Mouse (Mus musculus): Measurements from ENCODE around the gene Fstl3. TPM values are rescaled to one million over a fixed set of nuclear protein-coding genes. Genes with fewer than 3 reads are reported as not detected.

Gene Fstl3
- polyA plus RNA-seq, 1 experiment from 2014 or later = 1.3 TPM

- H3K4me2 ChIP-seq = no peak overlapping the region
- WGBS = 79% methylated on average over 6 of the region's 6 CpGs
- no peak for ATAC-seq (ENCODE audit: low FRiP score)
- H3K27me3 ChIP-seq = no peaks in the 10 kb centered on the region
- H3K4me1 ChIP-seq (replicated peaks) = peaks cover 13% of the 10 kb centered on the region
- peaks cover 36% of the 10 kb centered on the region for H3K36me3 ChIP-seq
- peak overlapping the region; percentile 35; the same call in 1 of the 2 replicates for H3K27ac ChIP-seq
- no peaks in the 10 kb centered on the region for H3K9me3 ChIP-seq
- H3K4me3 ChIP-seq = no peak overlapping the region
- peak overlapping the region; percentile 51; the same call in 1 of the 2 replicates for H3K9ac ChIP-seq
Measured at GRCm38 (mm10) chr10:79823011-79823410, 45.9 kb downstream of the Fstl3 start.

DNA sequence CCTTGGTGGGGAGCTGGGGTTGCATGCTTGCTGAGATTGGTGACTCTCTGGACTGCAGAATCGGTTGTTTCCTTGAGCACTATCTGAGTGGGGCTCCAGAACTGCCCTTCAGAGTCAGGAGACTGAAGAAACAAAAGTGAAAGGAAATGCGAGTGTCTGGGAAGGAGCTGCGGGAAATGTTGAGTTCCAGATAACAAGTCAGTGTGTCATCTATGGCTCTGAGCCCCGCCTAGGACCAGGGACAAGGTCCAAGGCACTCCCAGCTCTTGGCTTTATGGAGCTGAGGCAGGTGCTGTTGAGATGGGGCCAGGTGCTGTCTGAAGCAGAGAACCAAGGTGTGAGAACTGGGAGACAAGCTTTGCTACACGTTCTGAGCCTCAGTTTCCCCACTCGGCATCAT lies 47.3 kb downstream of the Fstl3 start:
- H3K27me3 ChIP-seq = no peaks in the 10 kb centered on the region
- 70% methylated on average over 6 of the region's 6 CpGs for WGBS
- H3K36me3 ChIP-seq = peaks cover 22% of the 10 kb centered on the region
- ATAC-seq (ENCODE audit: low FRiP score) = no peak
- no peak overlapping the region for H3K4me3 ChIP-seq
- peak overlapping the region; percentile 19; the same call in 1 of the 2 replicates for H3K9ac ChIP-seq
- H3K9me3 ChIP-seq = no peaks in the 10 kb centered on the region
- H3K4me1 ChIP-seq (replicated peaks) = peaks cover 8% of the 10 kb centered on the region
- no peak overlapping the region for H3K27ac ChIP-seq
- H3K4me2 ChIP-seq = no peak overlapping the region

DNA sequence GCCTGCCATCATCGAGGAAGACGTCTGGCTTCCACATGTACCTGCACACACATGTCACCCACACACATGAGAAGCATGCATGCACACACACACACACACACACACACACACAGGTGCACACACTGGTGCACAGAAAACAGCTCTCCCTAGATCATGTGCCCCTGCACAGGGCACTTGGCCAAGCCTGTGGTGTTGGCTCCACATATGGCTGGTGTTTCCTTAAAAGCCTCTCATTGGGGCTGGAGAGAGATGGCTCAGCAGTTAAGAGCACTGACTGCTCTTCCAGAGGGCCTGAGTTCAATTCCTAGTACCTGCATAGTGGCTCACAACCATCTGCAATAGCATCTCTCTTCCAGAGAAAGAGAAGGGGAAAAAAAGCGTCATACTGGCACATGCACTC lies 54.5 kb downstream of the Fstl3 start:
- no peak overlapping the region for H3K4me2 ChIP-seq

More for the DNA sequence above, 54.5 kb downstream of the Fstl3 start:
- Histone ChIP-seq H3K27me3 (no peaks in the 10 kb centered on the region), H3K4me1 (replicated peaks) (no peaks in the 10 kb centered on the region), H3K4me3 (no peak overlapping the region), H3K36me3 (no peaks in the 10 kb centered on the region), H3K9me3 (no peaks in the 10 kb centered on the region), H3K27ac (no peak overlapping the region), H3K9ac (peak overlapping the region; percentile 25; the same call in 1 of the 2 replicates)
- no peak for ATAC-seq (ENCODE audit: low FRiP score)
- 94% methylated on average over 3 of the region's 3 CpGs for WGBS

Other genes with a start within 250 kb of the Fstl3 start
- 14.5 and 16.5 TPM in 2 replicates for gene Plpp2, start 243.5 kb upstream of the Fstl3 start, polyA plus RNA-seq (2015; fragmentation: Nextera tagmentation; extraction: Ambion mirVana)
- 52.4 and 57.1 TPM in 2 replicates for gene Mier2, start 222.1 kb upstream of the Fstl3 start, polyA plus RNA-seq (2015; fragmentation: Nextera tagmentation; extraction: Ambion mirVana)
- not detected in 2 replicates for gene Theg, start 189.9 kb upstream of the Fstl3 start, polyA plus RNA-seq (2015; fragmentation: Nextera tagmentation; extraction: Ambion mirVana)
- gene C2cd4c, start 163.2 kb upstream of the Fstl3 start, polyA plus RNA-seq (2015; fragmentation: Nextera tagmentation; extraction: Ambion mirVana) = 0.17 and 0.27 TPM in 2 replicates
- 24.5 and 26.5 TPM in 2 replicates for gene Shc2, start 139.4 kb upstream of the Fstl3 start, polyA plus RNA-seq (2015; fragmentation: Nextera tagmentation; extraction: Ambion mirVana)
- not detected in 2 replicates for gene Odf3l2, start 131.5 kb upstream of the Fstl3 start, polyA plus RNA-seq (2015; fragmentation: Nextera tagmentation; extraction: Ambion mirVana)
- 0.87 and 0.88 TPM in 2 replicates for gene Madcam1, start 112.7 kb upstream of the Fstl3 start, polyA plus RNA-seq (2015; fragmentation: Nextera tagmentation; extraction: Ambion mirVana)
- 86.5 and 93.4 TPM in 2 replicates for gene Tpgs1, start 107.9 kb upstream of the Fstl3 start, polyA plus RNA-seq (2015; fragmentation: Nextera tagmentation; extraction: Ambion mirVana)
- 92.7 and 100 TPM in 2 replicates for gene Cdc34, start 95.1 kb upstream of the Fstl3 start, polyA plus RNA-seq (2015; fragmentation: Nextera tagmentation; extraction: Ambion mirVana)
- gene Gzmm, start 88.3 kb upstream of the Fstl3 start, polyA plus RNA-seq (2015; fragmentation: Nextera tagmentation; extraction: Ambion mirVana) = 1.1 and 1.4 TPM in 2 replicates
- gene Bsg, start 72.8 kb upstream of the Fstl3 start, polyA plus RNA-seq (2015; fragmentation: Nextera tagmentation; extraction: Ambion mirVana) = 690 and 717 TPM in 2 replicates
- 0.43 and 0.64 TPM in 2 replicates for gene Hcn2, start 60.6 kb upstream of the Fstl3 start, polyA plus RNA-seq (2015; fragmentation: Nextera tagmentation; extraction: Ambion mirVana)
- gene Polrmt, start 30.7 kb upstream of the Fstl3 start, polyA plus RNA-seq (2015; fragmentation: Nextera tagmentation; extraction: Ambion mirVana) = 37.1 and 42.4 TPM in 2 replicates
- gene Fgf22, start 22.2 kb upstream of the Fstl3 start, polyA plus RNA-seq (2015; fragmentation: Nextera tagmentation; extraction: Ambion mirVana) = 1.00 and 2.1 TPM in 2 replicates
- gene Rnf126, start 10.3 kb upstream of the Fstl3 start, polyA plus RNA-seq (2015; fragmentation: Nextera tagmentation; extraction: Ambion mirVana) = 87.9 and 90.7 TPM in 2 replicates
- 0.18 TPM in 1 of 2 replicates, not detected in the other for gene Prss57, start 13.7 kb downstream of the Fstl3 start, polyA plus RNA-seq (2015; fragmentation: Nextera tagmentation; extraction: Ambion mirVana)
- gene Palm, start 16.3 kb downstream of the Fstl3 start, polyA plus RNA-seq (2015; fragmentation: Nextera tagmentation; extraction: Ambion mirVana) = 240 and 252 TPM in 2 replicates
- 0.84 and 1.0 TPM in 2 replicates for gene Misp, start 43.7 kb downstream of the Fstl3 start, polyA plus RNA-seq (2015; fragmentation: Nextera tagmentation; extraction: Ambion mirVana)
- gene Ptbp1, start 77.2 kb downstream of the Fstl3 start, polyA plus RNA-seq (2015; fragmentation: Nextera tagmentation; extraction: Ambion mirVana) = 84.7 and 86.0 TPM in 2 replicates
- 13.9 and 15.6 TPM in 2 replicates for gene Prtn3, start 97.2 kb downstream of the Fstl3 start, polyA plus RNA-seq (2015; fragmentation: Nextera tagmentation; extraction: Ambion mirVana)
- gene Plppr3, start 97.4 kb downstream of the Fstl3 start, polyA plus RNA-seq (2015; fragmentation: Nextera tagmentation; extraction: Ambion mirVana) = 396 and 407 TPM in 2 replicates
- 0.34 TPM in 1 of 2 replicates, not detected in the other for gene Elane, start 109.0 kb downstream of the Fstl3 start, polyA plus RNA-seq (2015; fragmentation: Nextera tagmentation; extraction: Ambion mirVana)
- gene Cfd, start 113.6 kb downstream of the Fstl3 start, polyA plus RNA-seq (2015; fragmentation: Nextera tagmentation; extraction: Ambion mirVana) = not detected in 2 replicates
- gene Med16, start 131.7 kb downstream of the Fstl3 start, polyA plus RNA-seq (2015; fragmentation: Nextera tagmentation; extraction: Ambion mirVana) = 55.3 and 58.3 TPM in 2 replicates
- gene Gm26602, start 133.6 kb downstream of the Fstl3 start, polyA plus RNA-seq (2015; fragmentation: Nextera tagmentation; extraction: Ambion mirVana) = 20.6 and 22.0 TPM in 2 replicates
- 2.1 and 2.3 TPM in 2 replicates for gene Kiss1r, start 139.7 kb downstream of the Fstl3 start, polyA plus RNA-seq (2015; fragmentation: Nextera tagmentation; extraction: Ambion mirVana)
- gene R3hdm4, start 143.9 kb downstream of the Fstl3 start, polyA plus RNA-seq (2015; fragmentation: Nextera tagmentation; extraction: Ambion mirVana) = 243 and 256 TPM in 2 replicates
- gene Arid3a, start 149.8 kb downstream of the Fstl3 start, polyA plus RNA-seq (2015; fragmentation: Nextera tagmentation; extraction: Ambion mirVana) = 3.5 and 4.0 TPM in 2 replicates
- gene Wdr18, start 182.9 kb downstream of the Fstl3 start, polyA plus RNA-seq (2015; fragmentation: Nextera tagmentation; extraction: Ambion mirVana) = 77.4 and 77.9 TPM in 2 replicates
- gene Grin3b, start 193.4 kb downstream of the Fstl3 start, polyA plus RNA-seq (2015; fragmentation: Nextera tagmentation; extraction: Ambion mirVana) = 0.61 and 0.65 TPM in 2 replicates
- 16.0 and 16.3 TPM in 2 replicates for gene Tmem259, start 207.1 kb downstream of the Fstl3 start, polyA plus RNA-seq (2015; fragmentation: Nextera tagmentation; extraction: Ambion mirVana)
- gene Cnn2, start 211.3 kb downstream of the Fstl3 start, polyA plus RNA-seq (2015; fragmentation: Nextera tagmentation; extraction: Ambion mirVana) = 43.7 and 53.1 TPM in 2 replicates
- gene Abca7, start 219.2 kb downstream of the Fstl3 start, polyA plus RNA-seq (2015; fragmentation: Nextera tagmentation; extraction: Ambion mirVana) = 5.2 and 6.1 TPM in 2 replicates
- 2.5 and 2.8 TPM in 2 replicates for gene Arhgap45, start 239.4 kb downstream of the Fstl3 start, polyA plus RNA-seq (2015; fragmentation: Nextera tagmentation; extraction: Ambion mirVana)